Mouse (Mus musculus) brain, adult 2 months (tissue): ENCODE measurements around the gene Arhgap27.
A peak's percentile ranks its signal among the peaks of the same experiment; 100 is the strongest.

ENCODE experiments used
- DNase-seq: peaks from one replicate; pipeline ENCODE4 v3.0.0; 2011; ENCODE audit warnings: low read depth, low spot score

Arhgap27 gene

DNA sequence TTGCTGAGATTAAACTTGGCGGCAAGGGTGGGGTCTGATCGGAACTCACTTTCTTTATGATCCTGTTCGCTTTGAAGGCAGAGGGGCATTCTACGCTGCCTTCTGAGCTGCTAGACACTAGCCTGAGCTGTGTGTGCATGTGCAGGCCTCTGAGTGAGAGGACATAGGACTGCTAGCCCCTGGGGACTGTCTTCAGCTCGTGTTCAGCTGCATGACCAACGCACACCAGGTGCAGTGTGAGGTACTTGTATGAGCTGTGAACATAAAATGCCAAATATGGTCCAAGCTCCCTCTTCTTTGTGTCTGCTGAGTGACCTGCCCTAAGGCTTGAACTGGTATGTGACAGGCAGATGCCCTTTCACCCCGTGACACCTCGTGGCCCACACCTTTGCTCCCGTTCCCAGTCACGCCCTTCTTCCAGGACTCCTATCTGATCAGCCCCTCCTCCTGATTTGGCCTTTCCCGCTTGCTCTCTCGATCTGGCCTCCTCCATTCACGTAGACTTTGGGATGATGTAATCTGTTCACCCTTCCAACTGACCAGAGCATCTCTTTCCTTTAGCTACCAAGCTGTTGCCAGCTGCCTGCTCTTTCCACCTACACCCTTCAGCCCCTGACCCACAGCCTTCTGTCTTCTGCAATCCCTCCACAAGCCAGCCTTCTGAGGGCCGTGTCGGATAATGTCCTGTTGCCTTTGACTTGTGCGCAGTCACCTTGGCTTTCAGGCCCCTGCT, 6.4 kb downstream of the Arhgap27 start:
- DNase-seq, result no peak

DNA sequence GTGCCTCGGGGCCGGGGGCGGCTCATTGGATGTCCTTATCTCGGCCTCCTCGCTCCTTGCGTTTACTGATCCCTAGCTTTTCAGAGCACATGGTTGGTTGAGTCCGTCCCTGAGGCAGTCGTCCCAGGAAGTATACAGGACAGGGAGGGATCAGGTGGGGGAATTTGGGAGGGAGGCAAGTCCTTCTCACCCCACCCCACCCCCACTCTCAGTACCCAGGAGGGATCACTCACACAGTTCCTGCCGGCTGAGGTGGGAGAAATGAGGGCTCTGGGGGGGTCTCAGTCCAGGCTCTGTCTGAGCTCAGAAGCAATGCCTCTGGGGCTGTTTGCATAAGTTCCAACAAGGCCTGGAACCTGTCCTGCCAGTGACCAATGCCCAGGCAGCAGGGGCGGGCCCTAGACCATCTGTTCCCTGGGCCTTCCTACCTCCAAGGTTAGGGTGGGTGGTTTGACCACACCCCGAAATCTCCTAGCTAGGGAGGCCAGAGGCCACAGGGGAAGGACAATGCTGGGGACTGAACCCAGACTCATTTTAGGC, 7.4 kb downstream of the Arhgap27 start:
- DNase-seq, result no peak

GRCm38 (mm10) chr11:103355251-103355650, 8.2 kb downstream of the Arhgap27 start:
- DNase-seq, result no peak

DNA sequence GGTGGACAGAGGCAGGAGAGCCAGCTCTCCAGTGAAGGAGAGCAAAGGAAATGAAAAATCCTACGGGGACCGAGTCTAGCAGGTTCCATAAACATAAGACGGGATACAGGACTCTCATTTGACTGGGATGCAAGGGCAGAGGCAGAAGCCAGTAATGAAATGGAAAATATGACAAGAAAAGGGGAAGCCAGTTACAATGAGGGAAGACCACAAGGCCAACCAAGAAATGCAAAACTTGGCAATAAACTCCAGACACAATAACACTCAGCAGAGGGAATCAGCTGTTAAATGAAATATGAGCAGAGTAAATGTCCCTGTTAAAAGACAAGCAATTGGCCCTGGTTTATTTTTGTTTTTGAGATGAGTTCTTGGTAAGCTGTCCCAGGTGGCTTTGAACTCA, 9.5 kb downstream of the Arhgap27 start:
- DNase-seq, result no peak

DNA sequence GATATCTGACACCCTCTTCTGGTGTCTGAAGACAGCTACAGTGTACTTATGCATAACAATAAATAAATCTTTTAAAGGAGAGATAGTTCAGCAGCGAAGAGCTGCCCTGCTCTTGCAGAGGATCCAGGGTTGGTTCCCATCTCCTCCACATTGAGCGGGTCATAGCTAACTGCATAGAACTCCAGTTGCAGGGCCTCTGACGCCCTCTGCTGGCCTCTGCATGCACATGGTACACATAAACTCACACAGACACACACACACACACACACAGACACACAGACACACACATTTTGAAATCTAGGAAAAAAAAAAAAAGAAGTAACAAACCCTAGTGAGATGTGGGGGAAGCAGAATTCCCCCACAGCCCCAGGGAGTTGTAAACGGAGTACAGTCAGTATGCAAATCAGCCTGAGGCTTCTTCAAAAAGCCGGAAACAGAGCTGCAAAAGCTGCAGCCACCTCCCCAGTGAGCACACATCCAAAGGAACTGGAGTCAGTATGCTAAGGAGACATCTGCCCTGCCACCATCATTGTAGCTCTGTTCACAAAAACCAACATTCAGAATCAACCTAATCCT, 11.2 kb downstream of the Arhgap27 start:
- no peak for DNase-seq

DNA sequence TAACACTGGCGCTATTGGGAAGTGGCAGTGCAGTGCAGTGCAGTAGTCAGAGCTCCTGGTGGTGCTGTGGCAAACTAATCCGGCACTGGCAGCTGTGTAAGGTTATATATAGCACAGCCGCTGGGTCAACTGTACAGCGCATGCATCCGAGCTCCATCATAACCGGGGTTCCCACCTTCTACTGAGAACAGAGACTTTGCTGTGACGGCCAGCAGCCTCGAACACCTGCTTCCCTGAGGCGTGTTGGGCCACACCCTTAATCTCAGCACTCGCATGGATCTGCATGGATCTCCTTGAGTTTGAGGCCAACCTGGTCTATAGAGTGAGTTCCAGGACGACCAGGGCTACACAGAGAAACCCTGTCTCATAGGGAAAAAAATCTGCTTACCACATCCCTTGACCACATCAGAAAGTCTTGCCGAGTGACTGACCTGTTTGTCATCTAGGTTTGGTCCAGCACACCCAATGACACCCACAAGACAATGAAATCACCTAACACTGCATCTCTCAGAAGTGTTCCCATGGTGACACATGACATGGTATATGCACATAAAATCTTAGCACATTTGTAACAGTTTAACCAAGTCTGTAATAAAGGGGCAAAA, 12.7 kb downstream of the Arhgap27 start:
- DNase-seq, result no peak

DNA sequence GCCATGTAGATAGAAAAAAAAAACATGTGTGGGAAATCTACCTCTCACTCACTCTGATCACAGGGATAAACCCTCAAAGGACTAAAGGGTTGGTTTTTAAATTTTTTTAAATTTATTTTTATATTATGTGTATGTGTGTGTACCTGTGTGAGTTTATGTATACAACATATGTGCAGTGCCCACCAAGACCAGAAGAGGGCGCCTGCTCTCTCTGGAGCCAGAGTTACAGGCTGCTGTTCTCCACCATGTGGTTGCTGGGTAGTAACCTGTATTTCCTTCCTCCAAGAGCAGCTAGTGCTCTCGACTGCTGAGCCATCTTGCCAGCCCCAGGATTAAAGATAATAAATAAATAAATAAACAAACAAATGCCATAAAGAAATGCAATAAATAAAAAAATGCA, 13.8 kb downstream of the Arhgap27 start:
- no peak for DNase-seq

- no peak for DNase-seq
These were observed 16.8 kb downstream of the Arhgap27 start for GRCm38 (mm10) chr11:103346657-103347056.

DNA sequence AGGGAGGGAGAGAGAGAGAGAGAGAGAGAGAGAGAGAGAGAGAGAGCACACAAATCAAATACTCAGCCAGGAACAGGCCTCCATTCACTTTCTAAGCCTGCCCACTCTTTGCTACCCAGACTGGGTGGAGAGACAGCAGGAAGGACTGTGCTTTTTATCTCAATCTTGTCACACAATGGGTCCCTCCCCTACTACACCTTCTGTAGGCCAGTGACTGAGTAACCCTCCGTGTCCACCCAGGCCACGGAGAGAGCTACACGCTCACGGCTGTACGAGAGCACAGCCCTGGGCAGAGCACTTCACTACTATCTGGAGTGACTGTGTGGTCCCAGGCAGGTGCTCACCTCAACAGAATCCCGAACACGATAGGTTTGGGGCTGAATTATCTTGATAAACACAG, 17.3 kb downstream of the Arhgap27 start:
- no peak for DNase-seq

DNA sequence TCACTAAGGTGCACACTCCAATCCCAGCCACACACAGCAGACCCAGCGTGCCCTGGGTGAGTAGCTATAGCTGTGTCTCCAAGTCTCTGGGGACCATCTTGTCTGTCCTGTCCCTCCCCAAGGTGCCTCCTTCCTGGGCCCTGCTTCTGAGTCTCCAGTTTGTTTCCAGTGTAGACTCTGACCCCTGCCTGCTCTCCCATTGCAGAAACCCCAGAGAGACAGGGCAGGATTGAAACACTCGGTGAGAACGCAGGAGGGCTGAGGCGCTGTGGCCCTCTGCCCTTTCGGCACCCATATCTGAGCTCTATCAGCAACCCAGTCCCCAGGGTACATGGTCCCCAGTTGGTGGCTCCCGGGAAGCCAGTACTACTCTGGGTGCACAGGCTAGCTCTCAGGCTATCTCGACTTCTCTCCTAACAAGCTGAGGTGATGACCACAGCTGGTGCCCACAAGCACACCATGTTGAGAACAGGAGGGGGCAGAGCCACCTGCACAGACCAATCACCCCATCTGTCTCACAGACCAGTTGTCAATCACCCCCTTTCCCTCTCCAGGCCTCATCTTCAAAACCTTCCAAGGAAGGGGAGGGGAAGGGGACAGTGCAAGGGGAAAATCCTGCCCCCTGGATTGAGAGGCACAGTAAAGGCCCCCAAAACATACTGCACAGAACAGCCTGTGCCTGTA, 17.9 kb downstream of the Arhgap27 start:
- DNase-seq, result no peak

GRCm38 (mm10) chr11:103344494-103345332, 18.8 kb downstream of the Arhgap27 start:
- no peak for DNase-seq

DNA sequence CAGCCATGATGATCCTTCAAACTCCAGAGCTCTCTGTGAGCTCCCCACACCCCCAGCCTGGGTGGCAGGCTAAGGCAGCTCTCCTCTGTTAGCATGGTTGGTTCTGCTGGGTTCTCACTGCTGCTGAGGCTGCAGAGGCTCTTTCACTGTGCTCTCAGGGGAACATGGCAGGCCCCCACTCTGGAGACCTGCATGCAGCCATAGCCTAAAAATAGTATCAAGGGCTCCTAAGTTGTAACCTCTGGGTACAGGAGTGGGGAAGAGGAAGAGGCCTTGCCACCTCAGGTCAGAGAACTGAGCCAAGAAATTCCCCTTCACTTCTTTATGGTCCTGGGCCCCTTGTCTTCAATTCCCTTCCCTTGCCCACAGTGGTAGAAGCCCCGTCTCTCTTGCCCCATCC, 19.6 kb downstream of the Arhgap27 start:
- DNase-seq, result no peak

GRCm38 (mm10) chr11:103343063-103343462, 20.4 kb downstream of the Arhgap27 start:
- DNase-seq, result no peak

- no peak for DNase-seq
These were observed 22.8 kb downstream of the Arhgap27 start for GRCm38 (mm10) chr11:103340677-103341076.

- DNase-seq, result no peak
These were observed 23.4 kb downstream of the Arhgap27 start for GRCm38 (mm10) chr11:103340130-103340529.

GRCm38 (mm10) chr11:103339414-103340119, 23.9 kb downstream of the Arhgap27 start:
- no peak for DNase-seq

GRCm38 (mm10) chr11:103338671-103339070, 24.8 kb downstream of the Arhgap27 start:
- DNase-seq, result no peak

DNA sequence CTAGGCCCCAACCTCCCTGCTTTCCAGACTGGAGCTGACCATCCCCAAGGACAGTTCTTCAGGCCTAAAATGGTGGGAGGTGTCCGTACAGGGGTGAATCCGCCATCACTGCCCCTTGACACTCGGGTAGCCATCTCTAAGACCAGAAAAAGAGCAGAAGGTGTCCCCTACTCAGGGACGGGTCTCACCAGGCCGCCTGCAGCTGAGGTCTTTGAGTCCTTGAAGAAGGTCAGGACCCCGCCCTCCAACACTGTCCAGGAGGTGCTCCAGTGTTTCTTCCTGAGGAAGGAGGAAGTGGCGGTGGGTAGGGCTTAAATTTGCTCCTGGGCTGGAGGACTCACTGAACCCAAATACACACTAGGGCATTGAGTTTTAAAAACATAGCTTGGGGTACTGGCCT, 25.4 kb downstream of the Arhgap27 start:
- no peak for DNase-seq

DNA sequence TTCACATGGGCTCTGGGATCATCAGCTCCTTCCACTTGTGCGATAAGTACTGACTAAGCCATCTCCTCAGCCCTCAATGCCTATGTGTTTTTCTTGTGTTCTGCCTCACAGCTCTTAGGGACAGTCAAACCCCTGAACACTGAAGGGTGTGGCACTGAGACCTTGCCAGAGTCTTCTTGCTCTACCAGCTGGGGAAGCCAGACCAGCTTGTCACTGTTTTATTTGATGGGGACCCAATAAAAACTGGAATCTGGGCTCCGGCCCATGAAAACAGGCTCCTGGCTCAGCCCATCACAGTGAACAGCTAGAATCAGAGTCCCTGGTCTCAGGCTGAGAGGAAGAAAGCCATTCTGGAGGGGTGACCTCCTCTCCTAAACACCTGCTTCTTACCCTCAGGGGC, 26.3 kb downstream of the Arhgap27 start:
- no peak for DNase-seq

GRCm38 (mm10) chr11:103335561-103335960, 27.9 kb downstream of the Arhgap27 start:
- DNase-seq, result no peak

GRCm38 (mm10) chr11:103334925-103335324, 28.6 kb downstream of the Arhgap27 start:
- peak; percentile 34 for DNase-seq
